Mouse (Mus musculus): ENCODE measurements around the gene Rspry1.

GRCm38 (mm10) chr8:94591691-94592090 lies 10.0 kb upstream of the Rspry1 start:
- TF ChIP-seq CTCF (IDR thresholded peaks at IDR 0.05; ENCODE audit: low read depth, low read length) = no peak
- no peak for TF ChIP-seq POLR2A (IDR thresholded peaks at IDR 0.05; ENCODE audit: borderline replicate concordance, low read depth, low read length)

Data from bone marrow macrophage, adult 2 months (primary cell).